Mouse (Mus musculus) CH12.LX (cell line): Measurements from ENCODE around the gene Rad52.

Source experiments
- CTCF ChIP-seq, 2 experiments: IDR thresholded peaks in 1 of 2; conservative IDR thresholded peaks in 1 of 2; 2 replicates each; pipeline ENCODE4 v1.5.1; 2011 to 2012; ENCODE audit warnings: low read depth in 2 of 2, low read length in 2 of 2, improper control_type of control experiment in 1 of 2, inconsistent platforms in 1 of 2, mild to moderate bottlenecking in 1 of 2, moderate library complexity in 1 of 2
- RCOR1 ChIP-seq: conservative IDR thresholded peaks from 2 replicates; pipeline ENCODE4 v1.6.1; 2012; ENCODE audit warnings: low read depth, mild to moderate bottlenecking, inconsistent platforms, low read length, improper control_type of control experiment

- TF ChIP-seq CTCF (conservative IDR thresholded peaks at IDR 0.05 in 1 of 2, IDR thresholded peaks at IDR 0.05 in 1 of 2; ENCODE audit: low read depth in 2 of 2, low read length in 2 of 2), result no peak
- no peak for TF ChIP-seq RCOR1
Observed at GRCm38 (mm10) chr6:119922136-119922535, 19.6 kb downstream of the Rad52 start.
